Mouse (Mus musculus) brown adipose tissue, adult 24 weeks (tissue): Measurements from ENCODE around the gene Gprc5d. TPM values are rescaled to one million over a fixed set of nuclear protein-coding genes. Genes with fewer than 3 reads are reported as not detected.

ENCODE experiments used
- H3K27ac ChIP-seq: fragments of 200-500 bp; replicated peaks from 2 replicates; pipeline ENCODE4 v1.5.1; 2012; ENCODE audit warnings: low read depth, mild to moderate bottlenecking, low read length
- H3K4me1 ChIP-seq: fragments of 200-500 bp; 2 replicates; pipeline ENCODE4 v1.6.1; 2012; ENCODE audit warnings: low read length, mixed read lengths; ENCODE audit not compliant: control insufficient read depth, insufficient read depth, insufficient read length
- H3K4me3 ChIP-seq: fragments of 200-500 bp; 2 replicates; pipeline ENCODE4 v1.5.1; 2012; ENCODE audit warnings: low read depth, mild to moderate bottlenecking, low read length, moderate library complexity; ENCODE audit not compliant: insufficient read depth
- polyA plus RNA-seq: library from polyadenylated mRNA; stranded (reverse); fragments of >200 nt; gene quantifications from 2 replicates; pipeline ENCODE4 v1.2.4, GENCODE M21; 2012; ENCODE audit not compliant: missing spikeins, insufficient read depth, insufficient read length

The Gprc5d gene
- not detected in 2 replicates for polyA plus RNA-seq

DNA sequence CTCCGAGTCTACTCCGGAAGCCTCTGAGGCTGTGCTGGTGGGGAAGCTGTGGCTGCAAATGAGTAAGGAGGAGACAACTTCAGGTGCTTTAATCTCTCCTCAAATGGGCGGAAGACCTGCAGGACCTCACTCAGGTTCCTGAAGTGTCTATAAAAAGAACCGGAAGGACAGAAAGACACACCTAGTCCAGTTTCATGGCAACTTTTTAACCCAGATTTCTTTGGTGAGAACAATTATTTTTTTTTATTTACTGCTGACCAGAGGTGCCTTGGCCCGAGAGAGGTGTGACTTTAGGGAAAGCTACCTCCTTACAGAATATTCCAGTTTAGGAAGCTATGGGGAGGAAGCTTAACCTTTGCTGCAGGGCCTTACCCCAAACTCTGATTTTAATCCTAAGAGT lies at the start of gene Gprc5d:
TSS of gene Gprc5d (minus strand) at position 101 of the 400 bp plus-strand sequence.
- no peak within 1 kb of the TSS for H3K27ac ChIP-seq
- H3K4me1 ChIP-seq = no peaks in the 10 kb centered on the region
- H3K4me3 ChIP-seq = no peak within 1 kb of the TSS

GRCm38 (mm10) chr6:135166712-135167111 lies 48.6 kb upstream of the Gprc5d start:
- Histone ChIP-seq H3K4me1 (peaks cover 3% of the 10 kb centered on the region; the same call in 1 of the 2 replicates), H3K27ac (no peak overlapping the region), H3K4me3 (peak overlapping the region; percentile 70; the same call in 1 of the 2 replicates)

- no peak overlapping the region for H3K4me3 ChIP-seq
- H3K27ac ChIP-seq = no peak overlapping the region
- peaks cover 3% of the 10 kb centered on the region; the same call in 1 of the 2 replicates for H3K4me1 ChIP-seq
These were observed 48.2 kb upstream of the Gprc5d start for GRCm38 (mm10) chr6:135166262-135166661.

DNA sequence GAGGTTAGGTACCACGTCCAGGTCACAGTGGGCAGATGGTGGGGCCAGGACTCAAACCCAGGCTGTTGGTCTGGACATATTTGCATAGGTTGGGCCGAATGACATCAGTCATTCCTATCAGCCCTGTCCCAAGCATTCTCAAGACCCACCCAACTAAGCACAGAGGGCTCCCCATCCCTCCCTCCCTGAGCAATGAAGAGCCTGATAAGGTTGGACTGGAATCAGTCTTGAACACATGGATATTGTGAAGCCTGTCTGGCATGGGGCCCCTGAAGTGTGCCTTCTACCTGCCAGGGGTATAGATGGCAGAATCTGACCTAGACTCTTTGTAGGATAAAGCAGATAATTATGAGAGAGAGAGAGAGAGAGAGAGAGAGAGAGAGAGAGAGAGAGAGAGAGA lies 47.6 kb upstream of the Gprc5d start:
- H3K27ac ChIP-seq = no peak overlapping the region
- no peak overlapping the region for H3K4me3 ChIP-seq
- H3K4me1 ChIP-seq = peaks cover 3% of the 10 kb centered on the region; the same call in 1 of the 2 replicates

- no peak overlapping the region for H3K27ac ChIP-seq
- H3K4me1 ChIP-seq = peaks cover 3% of the 10 kb centered on the region; the same call in 1 of the 2 replicates
- H3K4me3 ChIP-seq = no peak overlapping the region
These were observed 47.1 kb upstream of the Gprc5d start for GRCm38 (mm10) chr6:135165191-135165590.

- no peak overlapping the region for H3K4me3 ChIP-seq
- peaks cover 3% of the 10 kb centered on the region; the same call in 1 of the 2 replicates for H3K4me1 ChIP-seq
- H3K27ac ChIP-seq = no peak overlapping the region
These were observed 44.8 kb upstream of the Gprc5d start for GRCm38 (mm10) chr6:135162861-135163260.

DNA sequence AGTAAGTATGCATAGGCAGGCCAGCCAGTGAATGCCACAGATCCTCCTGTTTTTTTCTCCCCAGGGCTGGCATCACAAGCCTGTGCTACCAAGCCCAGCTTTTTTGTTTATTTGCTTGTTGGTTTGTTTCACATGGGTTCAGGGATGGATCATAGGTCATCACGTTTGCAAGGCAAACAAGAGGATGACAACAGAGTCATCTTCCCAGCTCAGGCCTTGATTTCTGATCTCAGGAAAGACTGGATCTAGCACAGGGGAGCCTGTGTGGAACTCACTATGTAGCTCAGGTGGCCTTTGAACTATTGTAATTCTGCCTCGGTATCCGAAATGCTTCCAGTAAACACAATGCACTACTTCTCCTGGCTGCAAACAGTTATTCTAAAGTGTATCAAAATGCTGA lies 44.2 kb upstream of the Gprc5d start:
- Histone ChIP-seq H3K27ac (no peak overlapping the region), H3K4me3 (no peak overlapping the region), H3K4me1 (peaks cover 3% of the 10 kb centered on the region; the same call in 1 of the 2 replicates)

- Histone ChIP-seq H3K4me1 (peaks cover 3% of the 10 kb centered on the region; the same call in 1 of the 2 replicates), H3K27ac (no peak overlapping the region), H3K4me3 (no peak overlapping the region)
These were observed 43.3 kb upstream of the Gprc5d start for GRCm38 (mm10) chr6:135161356-135161755.

DNA sequence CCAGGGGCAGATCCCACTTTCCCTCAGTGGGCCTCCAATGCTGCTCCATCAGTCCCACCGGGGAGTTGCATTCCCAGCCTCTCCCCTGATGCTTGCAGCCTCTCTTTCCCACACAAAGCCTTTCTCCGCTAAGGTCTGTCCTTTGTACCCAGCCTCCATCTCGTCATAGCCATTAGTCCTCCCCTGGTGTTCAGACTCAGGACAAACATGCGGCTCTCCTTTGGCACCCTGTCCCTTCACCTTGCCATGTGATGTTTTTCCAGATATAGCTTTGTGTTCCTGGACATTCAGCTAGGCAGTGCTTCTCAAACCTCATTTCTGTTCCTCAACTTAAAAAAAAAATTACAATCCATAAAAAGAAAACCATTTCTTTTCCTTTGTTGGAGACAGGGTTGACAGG lies 40.4 kb upstream of the Gprc5d start:
- no peak overlapping the region for H3K27ac ChIP-seq
- H3K4me3 ChIP-seq = no peak overlapping the region
- H3K4me1 ChIP-seq = no peaks in the 10 kb centered on the region

DNA sequence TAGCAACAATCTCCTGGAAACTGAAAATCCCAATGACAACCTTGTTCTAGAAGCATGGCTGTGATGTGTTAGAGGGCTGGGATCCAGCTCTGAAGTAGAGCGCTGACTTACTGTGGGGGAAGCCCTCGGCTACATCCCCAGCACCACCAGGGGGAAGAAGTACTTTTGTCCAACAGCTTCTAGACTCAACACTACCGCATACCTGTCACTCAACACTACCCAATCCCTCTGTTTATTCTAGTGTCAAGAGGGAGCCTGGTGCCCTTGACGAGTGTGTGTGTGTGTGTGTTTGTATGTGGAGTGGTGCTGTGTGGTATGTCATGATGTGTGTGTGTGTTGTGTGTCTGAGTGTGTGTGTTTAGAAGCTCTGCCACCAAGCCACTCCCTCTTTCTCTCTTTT lies 39.4 kb upstream of the Gprc5d start:
- Histone ChIP-seq H3K27ac (no peak overlapping the region), H3K4me3 (no peak overlapping the region), H3K4me1 (no peaks in the 10 kb centered on the region)

- Histone ChIP-seq H3K4me1 (no peaks in the 10 kb centered on the region), H3K27ac (no peak overlapping the region), H3K4me3 (no peak overlapping the region)
These were observed 38.5 kb upstream of the Gprc5d start for GRCm38 (mm10) chr6:135156597-135156996.

- H3K4me1 ChIP-seq = no peaks in the 10 kb centered on the region
- no peak overlapping the region for H3K4me3 ChIP-seq
- H3K27ac ChIP-seq = no peak overlapping the region
These were observed 35.6 kb upstream of the Gprc5d start for GRCm38 (mm10) chr6:135153719-135154118.

- Histone ChIP-seq H3K27ac (no peak overlapping the region), H3K4me1 (no peaks in the 10 kb centered on the region), H3K4me3 (no peak overlapping the region)
These were observed 32.2 kb upstream of the Gprc5d start for GRCm38 (mm10) chr6:135150311-135150710.

GRCm38 (mm10) chr6:135149722-135150121 lies 31.6 kb upstream of the Gprc5d start:
- Histone ChIP-seq H3K4me1 (no peaks in the 10 kb centered on the region), H3K27ac (no peak overlapping the region), H3K4me3 (no peak overlapping the region)

GRCm38 (mm10) chr6:135149175-135149574 lies 31.1 kb upstream of the Gprc5d start:
- Histone ChIP-seq H3K27ac (no peak overlapping the region), H3K4me3 (no peak overlapping the region), H3K4me1 (no peaks in the 10 kb centered on the region)

- no peaks in the 10 kb centered on the region for H3K4me1 ChIP-seq
- no peak overlapping the region for H3K4me3 ChIP-seq
- H3K27ac ChIP-seq = no peak overlapping the region
These were observed 30.4 kb upstream of the Gprc5d start for GRCm38 (mm10) chr6:135148506-135148905.
